ENCODE assay signal across 9 mouse cellular contexts in genomic region chr14:7314661-7315060, GRCm38 (mm10). TPM values are rescaled to one million over a fixed set of nuclear protein-coding genes. Genes with fewer than 3 reads are reported as not detected.
DNase-seq lines count a peak whose midpoint lies in the region; ATAC-seq and TF ChIP-seq lines count a peak whose summit lies in the region.
"Not testable (repeated sequence)": the region's sequence is repeated elsewhere in the genome, so short reads cannot be mapped to it uniquely, and the experiment has no call there.
"Had no signal": no experiment of that assay in that cellular context is flagged by ENCODE, and none has a peak within 500 bp of the region (broad histone marks: within the 10 kb centered on the region; RNA-seq: fewer than 3 reads in every experiment).

Gene Gm3739 (minus strand): TSS chr14:7315049.

- not testable (repeated sequence) for ATAC-seq in forebrain, postnatal 0 days; heart, embryonic 15.5 days (replicated peaks; ENCODE audit: insufficient number of reproducible peaks, insufficient read depth, low FRiP score, low read depth); intestine, embryonic 15.5 days; lung, embryonic 15.5 days (ENCODE audit: borderline replicate concordance, extremely low read depth, low FRiP score, low TSS enrichment)

- peak within 1 kb of the TSS; percentile 67 for H3K9ac ChIP-seq in forebrain, postnatal 0 days
- peak within 1 kb of the TSS; percentile 49 for H3K9ac ChIP-seq in heart, embryonic 15.5 days
- peak within 1 kb of the TSS; percentile 26; the same call in 1 of the 2 replicates for H3K9ac ChIP-seq in intestine, embryonic 15.5 days
- peak within 1 kb of the TSS; percentile 31; the same call in 1 of the 2 replicates for H3K9ac ChIP-seq in lung, embryonic 15.5 days

- peak within 1 kb of the TSS; percentile 56 for H3K4me2 ChIP-seq in forebrain, postnatal 0 days (ENCODE audit: low read depth)
- H3K4me2 ChIP-seq in heart, embryonic 15.5 days = peak within 1 kb of the TSS; percentile 81
- peak within 1 kb of the TSS; percentile 75 for H3K4me2 ChIP-seq in intestine, embryonic 15.5 days (replicated peaks)
- peak within 1 kb of the TSS; percentile 79 for H3K4me2 ChIP-seq in lung, embryonic 15.5 days

- H3K27ac ChIP-seq in forebrain, postnatal 0 days (ENCODE audit: low read depth, low read length) = peak within 1 kb of the TSS; percentile 40; the same call in 1 of the 2 replicates
- H3K27ac ChIP-seq in heart, embryonic 15.5 days; intestine, embryonic 15.5 days; lung, embryonic 15.5 days; olfactory bulb, adult 2 months (ENCODE audit: insufficient read depth, low read depth, low read length): not testable (repeated sequence)

- H3K4me3 ChIP-seq in forebrain, postnatal 0 days (ENCODE audit: low read depth, low read length) = peak within 1 kb of the TSS; percentile 49
- peak within 1 kb of the TSS; percentile 59 for H3K4me3 ChIP-seq in heart, embryonic 15.5 days
- peak within 1 kb of the TSS; percentile 45 for H3K4me3 ChIP-seq in intestine, embryonic 15.5 days (replicated peaks)
- H3K4me3 ChIP-seq in lung, embryonic 15.5 days = peak within 1 kb of the TSS; percentile 43
- peak within 1 kb of the TSS; percentile 37 for H3K4me3 ChIP-seq in olfactory bulb, adult 2 months (ENCODE audit: insufficient read depth, low read depth, low read length)

- not testable (repeated sequence) for H3K9me3 ChIP-seq in forebrain, postnatal 0 days (ENCODE audit: low read length); heart, embryonic 15.5 days (replicated peaks); intestine, embryonic 15.5 days; lung, embryonic 15.5 days

- not testable (repeated sequence) for TF ChIP-seq CTCF in forebrain, postnatal 0 days (IDR thresholded peaks at IDR 0.05; ENCODE audit: low read depth); olfactory bulb, adult 2 months (IDR thresholded peaks at IDR 0.05; ENCODE audit: insufficient read depth, low read depth, low read length)

- H3K4me1 ChIP-seq in forebrain, postnatal 0 days (ENCODE audit: insufficient read depth); heart, embryonic 15.5 days (replicated peaks); intestine, embryonic 15.5 days (replicated peaks); lung, embryonic 15.5 days; olfactory bulb, adult 2 months (ENCODE audit: control insufficient read depth, insufficient read depth, low read length): not testable (repeated sequence)

- H3K27me3 ChIP-seq in forebrain, postnatal 0 days (ENCODE audit: insufficient read depth, low read length); heart, embryonic 15.5 days; intestine, embryonic 15.5 days (replicated peaks); lung, embryonic 15.5 days: not testable (repeated sequence)

- not testable (repeated sequence) for H3K36me3 ChIP-seq in forebrain, postnatal 0 days (ENCODE audit: insufficient read depth); heart, embryonic 15.5 days; intestine, embryonic 15.5 days; lung, embryonic 15.5 days

- TF ChIP-seq POLR2A in olfactory bulb, adult 2 months (IDR thresholded peaks at IDR 0.05; ENCODE audit: insufficient read depth, low read depth, low read length) = not testable (repeated sequence)

- WGBS in forebrain, postnatal 0 days = 1% methylated on average over 14 of the region's 35 CpGs
- WGBS in heart, embryonic 15.5 days = 0% methylated on average over 21 of the region's 35 CpGs
- 1% methylated on average over 29 of the region's 35 CpGs for WGBS in intestine, embryonic 15.5 days
- 3% methylated on average over 18 of the region's 35 CpGs for WGBS in lung, embryonic 15.5 days
- 1% methylated on average over 17 of the region's 35 CpGs for WGBS in olfactory bulb, adult 2 months

- peak; percentile 26 to 27 for DNase-seq in cerebellum, postnatal 10 days
- DNase-seq in forebrain, postnatal 0 days = not testable (repeated sequence)
- peak; percentile 1 for DNase-seq in left cerebral cortex, adult 18-20 months (ENCODE audit: low spot score in 2 of 2)
- DNase-seq in urinary bladder, postnatal 14 days (ENCODE audit: low spot score) = peak; percentile 2

RNA-seq across cellular contexts. Expression of gene Gm3739, which starts in this region (rescaled TPM):
- 4.6 and 6.0 TPM in 2 replicates for total RNA-seq in forebrain, postnatal 0 days (2014; rRNA removed)
- polyA plus RNA-seq in forebrain, postnatal 0 days (2015; fragmentation: Nextera tagmentation; extraction: Ambion mirVana) = 8.8 and 9.3 TPM in 2 replicates
- polyA plus RNA-seq in heart, embryonic 15.5 days (2015; fragmentation: Nextera tagmentation; extraction: Ambion mirVana) = 1.3 TPM in 2 replicates
- 0.58 and 0.69 TPM in 2 replicates for polyA plus RNA-seq in intestine, embryonic 15.5 days (2015; fragmentation: Nextera tagmentation; extraction: Ambion mirVana)
- under 1 TPM in 1 of 2 experiments, not detected in 1; 0.42 TPM for total RNA-seq in left cerebral cortex, adult 18-20 months (2021)
- 0.52 and 0.54 TPM in 2 replicates for polyA plus RNA-seq in lung, embryonic 15.5 days (2015; fragmentation: Nextera tagmentation; extraction: Ambion mirVana)
- not detected in 2 replicates for polyA plus RNA-seq in olfactory bulb, adult 2 months (2012; ENCODE audit: insufficient read depth, insufficient read length, low replicate concordance, missing spikeins)
- total RNA-seq: monocyte, adult 5-6 weeks had no signal

Comparison
In these comparisons a context has a peak if more than half of its experiments do, and no peak if none do; other contexts are left out.
1. Peak in DNase-seq in left cerebral cortex, adult 18-20 months; RNA of the gene not detected or under 1 TPM.